Mouse (Mus musculus) left cerebral cortex, adult 8-10 months (tissue): ENCODE measurements around the gene Ube3c. TPM values are rescaled to one million over a fixed set of nuclear protein-coding genes. Genes with fewer than 3 reads are reported as not detected.
"Not testable (repeated sequence)": the region's sequence is repeated elsewhere in the genome, so short reads cannot be mapped to it uniquely, and the experiment has no call there.

Experiments
- DNase-seq, 2 experiments: peaks; one replicate each; pipeline ENCODE4 v3.0.0; 2022; ENCODE audit warnings: low spot score in 2 of 2
- total RNA-seq, 4 experiments: library from RNA; stranded (reverse); gene quantifications; 2 replicates each; pipeline ENCODE4 v1.2.4; 2022

The Ube3c gene
- total RNA-seq, result 10 to 100 TPM; 62.9 to 69.4 (median 65.8) TPM

DNA sequence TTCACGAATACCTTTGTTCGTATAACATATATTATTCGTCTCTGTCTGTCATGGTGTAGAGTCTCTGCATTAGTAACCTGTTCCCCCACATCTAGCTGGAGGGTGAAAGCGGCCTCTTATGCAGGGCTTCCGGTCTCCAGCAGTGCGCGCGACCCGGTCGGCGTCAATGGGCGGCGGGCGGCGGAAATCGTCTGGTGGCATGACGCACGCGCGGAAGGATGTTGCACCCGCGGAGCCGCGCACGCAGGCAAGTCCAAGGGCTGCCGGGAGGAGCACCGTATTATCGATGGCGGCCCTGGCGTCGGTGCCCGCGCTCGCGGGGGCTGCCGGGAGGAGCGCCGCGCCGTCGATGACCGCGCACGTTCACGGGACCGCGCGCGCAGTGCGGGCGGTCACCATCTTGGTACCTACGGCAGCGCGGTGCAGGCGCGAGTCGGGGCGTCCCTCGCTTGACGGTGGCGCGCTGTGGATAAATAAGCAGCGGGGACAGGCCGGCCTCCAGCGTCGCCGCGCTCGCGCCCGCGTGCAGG lies at the start of gene Ube3c:
Gene Ube3c (plus strand): TSS at position 395 of the 530 bp plus-strand sequence.
- DNase-seq, result peak; percentile 96 to 99

DNA sequence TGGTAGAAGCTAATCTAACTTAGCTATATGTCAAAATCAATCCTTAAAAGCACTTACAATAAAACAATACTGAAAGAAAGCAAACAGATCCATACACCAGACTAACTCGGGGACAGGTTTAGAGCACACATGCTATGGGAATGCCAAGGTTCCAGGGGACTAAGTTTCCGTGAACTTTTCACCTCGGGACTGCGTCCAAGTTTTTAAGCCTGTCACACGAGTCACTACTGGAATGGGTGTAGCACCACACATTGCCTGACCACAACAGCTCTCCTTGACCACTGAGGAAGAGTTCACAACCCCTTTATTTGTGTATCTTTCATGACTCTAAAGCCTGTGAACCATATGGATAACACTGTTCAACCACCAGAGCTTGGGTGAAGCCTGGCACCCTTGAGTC lies 8.9 kb upstream of the Ube3c start:
- DNase-seq, result no peak

DNA sequence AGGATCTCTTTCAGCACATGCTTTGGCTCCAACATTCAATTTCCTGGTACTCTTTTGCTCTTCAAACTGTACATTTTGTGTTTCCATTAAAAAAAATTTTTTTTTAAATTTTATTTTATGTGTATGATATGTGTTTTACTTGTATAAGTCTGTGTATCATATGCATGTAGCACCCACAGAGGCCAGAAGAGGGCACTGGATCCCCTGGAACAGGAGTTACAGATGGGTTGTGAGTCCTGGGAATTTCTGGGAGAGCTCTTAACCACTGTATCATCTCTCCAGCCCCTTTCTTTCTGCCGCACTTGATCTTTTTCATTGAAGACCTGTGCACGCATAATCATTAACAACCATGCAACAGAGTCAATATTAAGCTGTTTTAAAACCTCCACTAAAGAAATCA lies 8.4 kb upstream of the Ube3c start:
- no peak for DNase-seq

DNA sequence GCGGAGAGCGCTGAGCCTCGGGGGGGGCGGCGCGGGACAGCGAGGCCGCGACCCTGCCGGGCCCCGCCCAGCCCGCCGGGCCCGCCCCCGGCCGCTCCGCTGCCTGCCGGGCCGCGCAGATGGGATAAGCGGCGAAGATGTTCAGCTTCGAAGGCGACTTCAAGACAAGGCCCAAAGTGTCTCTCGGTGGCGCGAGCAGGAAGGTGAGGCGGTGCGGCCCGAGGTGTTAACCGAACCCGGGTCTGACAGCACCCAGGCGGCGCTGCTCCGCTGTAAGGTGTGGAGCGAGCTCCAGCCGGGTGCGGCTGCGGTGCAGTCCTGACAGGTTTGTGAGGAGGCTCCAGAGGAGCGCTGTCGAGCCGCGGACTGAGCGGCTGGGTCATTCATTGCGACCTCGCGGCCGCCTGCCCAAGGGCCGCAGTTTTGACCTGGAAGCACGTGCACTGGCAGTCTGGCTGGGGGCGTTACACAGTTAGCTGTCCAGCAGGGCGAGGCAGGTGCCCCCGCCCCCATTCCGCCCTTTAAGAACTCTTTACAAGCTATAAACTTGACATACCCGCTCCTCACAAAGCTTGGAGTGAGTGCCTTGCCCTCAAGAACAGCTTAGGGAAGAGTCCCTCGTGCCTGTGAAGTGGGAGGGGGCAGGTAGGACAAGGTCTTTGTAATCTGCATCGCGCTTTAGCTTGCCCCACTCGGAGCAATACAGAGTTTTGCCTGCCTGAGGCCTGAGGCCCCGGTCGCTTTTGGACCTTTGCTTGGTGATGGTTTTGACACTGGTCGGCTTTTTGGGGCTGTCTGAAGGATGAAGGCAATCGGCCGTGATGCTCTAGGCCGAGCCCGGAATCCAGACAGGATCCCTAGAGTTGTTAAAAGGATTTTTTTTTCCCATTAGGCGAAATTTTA lies 587 bp downstream of the Ube3c start:
- peak in 1 of 2 experiments; percentile 59 for DNase-seq

DNA sequence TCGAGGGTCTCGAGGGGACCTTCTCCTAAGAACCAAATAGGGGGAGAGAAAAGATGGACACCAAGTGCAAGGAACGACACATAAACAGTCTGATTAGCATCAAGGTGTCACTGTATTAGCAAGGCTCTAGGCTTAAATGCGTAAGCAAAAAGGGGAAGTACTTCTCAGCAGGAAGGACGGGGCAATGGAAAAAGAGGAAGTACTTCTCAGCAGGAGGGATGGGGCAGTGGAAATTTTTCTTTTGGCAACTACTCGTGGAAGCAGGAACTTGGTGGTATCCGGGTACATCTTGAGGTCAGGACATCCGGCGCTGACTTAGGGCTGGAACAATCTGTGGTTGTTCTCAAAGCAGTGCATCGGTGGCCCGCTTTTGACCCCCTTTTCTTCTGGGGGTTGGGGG lies 5.2 kb downstream of the Ube3c start:
- not testable (repeated sequence) for DNase-seq

DNA sequence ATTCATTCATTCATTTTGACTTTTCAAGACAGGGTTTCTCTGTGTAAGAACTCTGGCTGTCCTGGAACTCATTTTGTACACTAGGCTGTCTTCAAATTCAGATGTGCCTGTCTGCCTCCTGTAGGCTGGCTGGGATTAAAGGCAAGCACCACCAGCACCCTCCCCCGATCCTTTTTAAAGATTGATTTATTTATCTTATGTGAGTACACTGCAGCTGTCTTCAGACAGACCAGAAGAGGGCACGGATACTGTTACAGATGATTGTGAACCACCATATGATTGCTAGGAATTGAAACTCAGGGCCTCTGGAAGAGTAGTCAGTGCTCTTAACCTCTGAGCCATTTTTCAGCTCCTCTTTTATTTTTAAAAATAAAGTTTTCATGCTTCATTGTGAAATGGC lies 6.0 kb downstream of the Ube3c start:
- DNase-seq, result no peak

DNA sequence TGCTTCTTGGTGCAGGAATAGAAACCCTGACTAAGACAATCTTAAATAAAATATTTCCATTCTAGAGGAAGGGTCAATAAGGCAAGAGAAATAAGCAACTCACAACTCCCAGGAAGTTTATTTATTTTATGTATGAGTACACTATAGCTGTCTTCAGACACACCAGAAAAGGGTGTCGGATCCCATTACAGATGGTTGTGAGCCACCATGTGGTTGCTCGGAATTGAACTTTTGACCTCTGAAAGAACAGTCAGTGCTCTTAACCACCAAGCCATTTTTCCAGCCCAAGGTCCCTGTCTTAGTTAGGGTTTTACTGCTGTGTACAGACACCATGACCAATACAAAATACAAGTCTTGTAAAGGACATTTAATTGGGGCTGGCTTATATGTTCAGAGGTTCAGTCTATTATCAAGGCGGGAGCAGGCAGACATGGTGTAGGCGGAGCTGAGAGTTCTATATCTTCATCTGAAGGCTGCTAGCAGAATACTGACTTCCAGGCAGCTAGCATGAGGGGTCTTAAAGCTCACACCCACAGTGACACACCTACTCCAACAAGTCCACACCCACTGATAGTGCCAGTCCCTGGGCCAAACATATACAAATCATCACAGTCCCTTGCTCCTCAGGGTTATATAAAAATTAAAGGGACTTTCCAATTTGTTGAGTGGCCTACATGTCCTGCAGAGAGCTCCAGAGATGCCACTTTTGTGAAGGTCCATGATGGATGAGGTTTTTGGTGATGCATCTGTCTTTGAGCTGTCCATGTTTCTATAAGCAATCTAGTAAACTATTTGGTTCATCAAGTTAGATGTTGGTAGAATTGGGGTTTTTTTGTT lies 9.0 kb downstream of the Ube3c start:
- DNase-seq, result no peak

DNA sequence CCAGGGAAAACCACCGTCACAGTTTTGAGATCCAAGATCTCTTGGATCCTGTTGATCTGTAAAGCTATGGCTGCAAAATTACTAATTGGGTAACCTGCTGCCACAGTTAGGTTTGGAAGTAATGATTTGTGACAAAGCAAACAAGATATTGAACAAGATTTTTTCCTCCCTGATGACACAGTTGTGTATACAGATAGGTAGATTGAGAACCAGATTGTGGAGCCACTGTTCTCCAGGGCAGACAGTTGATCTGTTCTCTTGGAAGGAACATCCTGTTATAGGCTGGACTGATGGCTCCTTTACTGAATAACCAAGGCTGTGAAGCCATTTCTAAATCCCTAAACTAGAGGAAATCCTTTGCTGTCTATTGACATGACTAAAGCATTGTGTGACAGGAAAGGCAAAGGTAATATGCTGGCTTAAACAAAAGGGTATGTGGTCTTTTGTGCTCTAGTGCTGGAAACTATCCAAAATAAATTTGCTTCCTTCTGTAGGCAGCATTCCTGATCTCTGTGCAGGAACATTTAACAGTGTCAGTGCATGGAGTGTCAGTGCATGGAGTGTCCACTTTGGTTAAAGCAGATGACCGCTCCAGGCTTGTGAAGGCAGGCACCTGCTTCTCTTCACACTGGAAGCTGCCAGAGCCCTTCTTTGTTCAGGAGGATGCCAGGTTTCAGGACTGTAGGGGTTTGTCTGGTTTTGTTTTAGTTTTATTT lies 15.0 kb downstream of the Ube3c start:
- DNase-seq, result no peak

DNA sequence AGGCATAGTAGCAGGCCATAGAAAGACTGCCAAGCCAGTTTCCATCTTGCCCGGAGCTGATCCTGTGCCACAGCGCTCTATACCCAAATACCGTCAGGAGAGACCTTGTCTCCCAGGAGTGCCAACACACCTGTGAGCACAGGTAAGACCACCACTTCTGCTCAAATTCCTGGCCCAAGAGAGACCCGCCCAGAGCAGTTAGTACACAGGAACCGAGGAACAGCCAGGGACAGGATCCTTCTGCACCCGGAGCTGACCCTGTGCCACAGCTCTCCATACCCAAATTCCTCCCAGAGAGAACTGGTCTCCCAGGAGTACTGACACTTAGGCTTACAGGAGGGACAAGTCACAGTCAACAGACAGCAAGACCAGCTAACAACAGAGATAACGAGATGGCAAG lies 23.1 kb downstream of the Ube3c start:
- not testable (repeated sequence) for DNase-seq

DNA sequence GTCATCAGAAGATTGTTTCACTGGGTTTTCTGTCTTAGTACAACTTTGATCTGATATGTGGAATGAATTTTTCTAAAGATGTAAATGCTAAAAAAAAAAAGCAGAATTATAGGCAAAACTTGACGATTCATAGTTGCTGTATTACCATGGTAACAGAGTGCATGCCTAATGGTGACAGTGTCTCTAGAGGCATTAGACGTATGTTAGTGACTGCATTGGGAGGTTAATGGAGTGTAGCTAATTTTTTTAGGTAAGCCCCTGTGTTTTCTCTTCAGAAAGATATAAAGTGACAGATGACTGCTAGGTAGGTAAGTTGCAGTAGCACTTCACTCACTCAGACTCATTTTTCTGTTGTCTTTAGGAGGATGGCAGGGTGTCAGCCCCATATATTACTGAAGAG lies 37.5 kb downstream of the Ube3c start:
- no peak for DNase-seq

DNA sequence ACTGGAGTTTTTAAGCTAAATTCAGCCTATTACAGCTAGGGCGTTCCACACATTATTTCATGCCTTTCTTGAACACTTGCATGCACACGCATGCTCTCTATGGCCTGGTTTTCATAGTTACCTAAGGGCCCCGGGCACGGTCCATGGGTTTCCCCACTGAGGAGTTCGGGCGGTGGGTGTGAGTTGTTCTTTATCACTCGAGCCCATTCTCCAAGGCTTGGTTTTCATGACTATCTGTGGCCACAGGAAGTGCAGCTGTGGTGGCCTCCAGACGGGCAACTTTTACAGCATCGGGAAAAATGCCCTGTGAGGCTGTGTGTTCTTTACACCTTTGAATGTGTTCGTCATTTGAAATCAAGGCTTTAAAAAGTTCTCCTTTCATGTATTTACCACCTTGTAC lies 56.6 kb downstream of the Ube3c start:
- no peak for DNase-seq

DNA sequence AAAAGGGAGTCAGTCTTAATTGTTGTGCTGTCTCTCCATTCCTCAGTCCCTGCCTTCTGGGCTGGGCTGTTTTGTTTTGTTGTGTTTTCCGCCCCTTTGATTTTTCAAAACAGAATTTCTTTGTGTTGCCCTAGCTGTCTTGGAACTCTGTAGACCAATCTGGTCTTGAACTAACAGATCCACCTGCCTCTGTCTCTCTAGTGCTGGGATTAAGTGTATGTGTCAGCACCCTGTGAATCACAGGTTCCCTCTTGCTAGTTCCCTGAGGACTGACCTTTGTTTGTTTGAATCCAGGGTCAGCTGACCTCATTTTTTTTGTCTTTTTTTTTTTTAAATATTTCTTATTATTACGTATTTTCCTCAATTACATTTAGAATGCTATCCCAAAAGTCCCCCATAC lies 60.9 kb downstream of the Ube3c start:
- no peak for DNase-seq

DNA sequence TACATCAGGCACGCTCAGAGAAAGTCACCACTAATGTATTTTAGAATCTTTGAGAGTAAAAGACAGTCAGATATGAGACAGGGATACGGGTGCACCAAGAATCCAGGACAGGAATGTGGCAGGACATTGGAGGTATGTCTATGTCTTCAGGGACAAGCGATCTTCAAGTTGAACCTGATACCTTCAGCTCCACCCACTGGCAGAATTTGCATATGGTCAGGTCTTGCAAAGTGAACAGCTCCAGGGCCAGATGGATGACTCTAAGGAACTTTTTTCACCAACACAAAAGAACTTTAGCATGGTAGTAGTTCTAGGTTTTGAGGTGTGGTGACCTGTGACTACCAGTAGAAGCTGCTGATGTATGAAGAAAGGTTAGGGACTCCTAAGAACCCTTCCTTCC lies 62.7 kb downstream of the Ube3c start:
- no peak for DNase-seq

DNA sequence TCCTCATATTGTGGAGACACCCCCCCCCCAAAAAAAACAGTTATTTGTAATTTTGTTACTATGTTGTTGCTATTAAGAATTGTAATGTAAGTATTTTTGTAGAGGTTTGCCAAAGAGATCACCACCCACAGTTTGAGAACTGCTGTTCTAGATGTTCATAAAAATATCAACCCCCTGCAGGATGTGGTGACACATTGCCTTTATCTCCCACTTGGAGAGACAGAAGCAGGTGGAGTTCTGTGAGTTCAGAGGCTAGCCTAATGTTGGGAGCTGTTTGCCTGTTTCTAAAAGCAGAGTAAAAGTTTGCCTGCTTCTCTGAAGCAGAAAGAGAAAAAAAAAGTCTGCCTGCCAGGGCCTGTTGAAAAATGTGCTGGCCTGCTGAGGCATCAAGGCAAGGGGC lies 67.3 kb downstream of the Ube3c start:
- DNase-seq, result no peak

DNA sequence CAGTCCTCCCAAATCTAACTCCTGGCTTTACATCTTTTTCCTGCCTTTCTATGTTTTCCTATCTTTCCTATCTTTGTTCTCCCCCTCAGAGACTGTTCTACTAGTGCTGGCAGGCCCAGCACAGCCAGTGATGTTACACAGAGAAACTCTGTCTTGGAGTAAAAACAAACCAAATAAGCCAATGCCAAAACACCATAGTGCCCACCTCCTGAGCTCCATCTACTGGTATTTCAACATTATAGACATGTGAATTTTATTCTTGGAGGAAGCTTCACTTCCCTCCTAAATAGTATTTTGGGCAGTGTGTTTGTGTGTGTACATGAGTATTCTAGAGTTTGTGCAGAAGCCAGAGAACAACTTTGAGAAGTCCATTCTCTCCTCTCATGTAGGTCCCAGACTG lies 67.8 kb downstream of the Ube3c start:
- no peak for DNase-seq

DNA sequence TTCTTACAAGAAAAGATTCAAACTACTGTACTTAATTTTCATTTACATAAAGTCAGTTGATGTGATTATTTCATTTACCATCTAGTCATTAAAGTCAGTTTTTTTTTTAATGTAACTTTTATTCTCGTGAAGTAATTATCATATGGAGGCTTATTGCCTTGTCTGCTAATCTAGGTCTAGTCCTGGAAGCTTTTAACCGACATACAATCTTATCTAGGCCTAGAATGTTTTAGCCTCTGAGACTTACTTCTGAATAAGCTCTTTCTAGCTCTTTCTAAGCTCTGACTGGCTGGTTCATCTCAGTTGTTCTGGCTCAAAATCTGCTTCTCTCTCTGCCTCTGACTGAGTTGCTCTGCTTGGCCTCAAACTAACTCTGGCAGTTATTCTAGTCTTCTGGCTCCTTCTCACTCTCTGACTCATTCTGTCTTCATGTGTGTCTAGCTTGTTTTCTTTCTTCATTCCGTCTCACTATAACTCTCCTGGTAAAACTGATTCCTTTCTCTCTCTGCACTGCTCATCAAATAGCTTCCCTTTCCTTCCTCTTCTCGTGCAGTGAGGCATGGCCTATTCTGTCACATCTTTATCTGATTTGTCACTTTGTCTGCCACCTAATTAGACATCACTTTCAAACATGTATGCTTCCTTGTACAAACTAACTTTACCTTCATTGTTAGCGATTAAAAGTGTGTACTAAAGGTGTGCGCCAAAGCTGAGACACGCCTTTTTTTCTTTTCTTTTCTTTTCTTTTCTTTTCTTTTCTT lies 72.3 kb downstream of the Ube3c start:
- no peak for DNase-seq

DNA sequence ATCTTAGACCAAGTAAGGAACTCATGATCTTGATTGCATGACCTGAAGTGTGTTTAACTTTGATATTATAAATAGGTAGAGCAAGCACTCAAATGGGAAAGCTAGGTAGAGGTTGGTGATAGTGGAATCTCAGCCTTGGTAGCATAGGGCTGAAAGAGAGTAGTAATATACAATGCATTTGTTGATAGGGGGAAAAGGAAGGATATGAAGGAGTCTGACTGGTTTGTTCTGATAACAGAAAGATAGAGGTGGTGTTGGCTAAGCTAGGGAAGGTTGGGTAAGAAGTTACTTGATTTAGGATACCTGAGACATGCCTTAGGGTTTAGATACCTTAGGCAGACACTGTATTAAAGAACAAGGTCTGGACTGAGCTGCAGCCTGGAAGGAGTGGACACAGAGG lies 82.7 kb downstream of the Ube3c start:
- DNase-seq, result no peak

DNA sequence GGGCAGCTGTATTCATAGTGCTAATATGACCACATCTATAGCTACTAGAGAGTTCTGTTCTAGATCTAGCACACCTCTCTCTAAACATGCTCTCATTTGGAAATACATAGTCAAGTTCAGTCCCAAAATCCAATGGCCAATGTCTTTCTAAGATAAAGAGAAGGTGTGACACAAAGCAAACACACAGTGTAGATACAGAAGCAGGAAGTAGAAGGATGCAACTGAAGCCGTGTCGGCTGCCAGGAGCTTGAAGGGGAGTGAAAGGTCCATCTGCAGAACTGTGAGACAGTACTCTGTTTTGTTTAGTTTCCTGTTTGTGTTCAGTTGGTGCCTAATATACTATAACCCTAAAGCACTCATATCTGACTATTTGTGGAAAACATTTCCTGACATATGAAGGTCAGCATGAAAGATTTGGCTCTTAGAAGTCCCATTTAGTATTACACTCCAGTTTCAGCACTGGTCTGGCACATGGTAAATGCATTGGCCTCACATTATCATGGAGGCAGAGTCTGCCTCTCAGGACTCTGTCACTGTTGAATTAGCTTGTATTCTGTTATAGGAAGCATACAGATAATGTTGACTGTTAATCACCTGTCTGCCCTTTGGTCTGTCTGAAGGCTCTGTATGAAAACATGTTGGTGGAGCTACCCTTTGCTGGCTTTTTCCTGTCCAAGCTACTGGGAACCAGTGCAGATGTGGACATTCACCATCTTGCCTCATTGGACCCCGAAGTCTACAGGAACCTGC lies 88.7 kb downstream of the Ube3c start:
- no peak for DNase-seq

DNA sequence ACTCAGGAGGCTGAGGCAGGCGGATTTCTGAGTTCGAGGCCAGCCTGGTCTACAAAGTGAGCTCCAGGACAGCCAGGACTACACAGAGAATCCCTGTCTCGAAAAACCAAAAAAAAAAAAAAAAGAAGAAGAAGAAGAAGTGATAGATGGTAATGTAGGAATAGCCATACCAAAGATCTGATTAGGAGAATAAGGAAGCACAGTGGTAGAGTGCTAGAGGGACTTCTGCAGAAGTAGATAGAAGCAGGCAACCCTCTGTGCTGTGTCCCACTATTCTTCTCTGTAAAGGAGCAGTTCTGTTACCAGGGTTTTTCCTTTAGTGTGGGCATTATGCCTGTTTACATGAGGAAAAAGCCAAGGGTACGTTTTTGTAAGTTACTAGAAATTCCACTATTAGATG lies 92.2 kb downstream of the Ube3c start:
- not testable (repeated sequence) for DNase-seq

DNA sequence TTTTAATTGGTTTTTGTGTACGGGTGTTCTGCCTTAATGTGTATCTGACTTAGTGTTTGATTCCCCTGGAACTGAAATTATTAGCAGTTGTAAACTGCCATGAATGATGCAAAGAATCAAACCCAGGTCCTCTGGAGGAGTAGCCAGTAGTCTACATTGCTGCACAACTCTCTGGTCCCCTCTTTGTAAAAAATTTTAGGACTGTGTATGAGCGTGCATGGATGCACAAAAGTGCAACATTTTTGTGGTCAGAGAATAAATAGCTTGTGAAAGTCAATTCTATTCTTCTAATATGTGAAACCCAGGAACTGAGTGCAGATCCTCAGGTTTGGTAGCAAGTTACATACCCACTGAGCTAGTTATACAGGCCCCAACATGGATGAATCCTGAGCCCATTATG lies 96.3 kb downstream of the Ube3c start:
- no peak for DNase-seq
